Mouse (Mus musculus) MN1 (cell line): Measurements from ENCODE around the gene E130309D02Rik.
A peak's percentile ranks its signal among the peaks of the same experiment; 100 is the strongest.

Source experiments
- DNase-seq: peaks from one replicate; pipeline ENCODE4 v3.0.0-alpha.2; 2016; ENCODE audit warnings: low spot score

Gene E130309D02Rik

GRCm38 (mm10) chr5:143309916-143310315 is 5.2 kb downstream of the E130309D02Rik start:
- DNase-seq: no peak

GRCm38 (mm10) chr5:143308825-143309224 is 6.3 kb downstream of the E130309D02Rik start:
- no peak for DNase-seq

- no peak for DNase-seq
Observed at GRCm38 (mm10) chr5:143304251-143304650, 10.9 kb downstream of the E130309D02Rik start.

GRCm38 (mm10) chr5:143301296-143301695 is 13.9 kb downstream of the E130309D02Rik start:
- DNase-seq: no peak

GRCm38 (mm10) chr5:143299686-143300085 is 15.5 kb downstream of the E130309D02Rik start:
- no peak for DNase-seq

GRCm38 (mm10) chr5:143298391-143298790 is 16.8 kb downstream of the E130309D02Rik start:
- no peak for DNase-seq

GRCm38 (mm10) chr5:143297986-143298385 is 17.2 kb downstream of the E130309D02Rik start:
- DNase-seq: no peak

GRCm38 (mm10) chr5:143295330-143295729 is 19.8 kb downstream of the E130309D02Rik start:
- no peak for DNase-seq

- DNase-seq: no peak
Observed at GRCm38 (mm10) chr5:143294862-143295261, 20.3 kb downstream of the E130309D02Rik start.

- no peak for DNase-seq
Observed at GRCm38 (mm10) chr5:143293404-143293803, 21.8 kb downstream of the E130309D02Rik start, which contains the start of gene Zfp853. TSS of gene Zfp853 (minus strand) at chr5:143293623.

GRCm38 (mm10) chr5:143292879-143293278 is 22.3 kb downstream of the E130309D02Rik start:
- DNase-seq: no peak

- DNase-seq: no peak
Observed at GRCm38 (mm10) chr5:143289299-143289698, 25.9 kb downstream of the E130309D02Rik start.

- DNase-seq: no peak
Observed at GRCm38 (mm10) chr5:143288378-143288911, 26.7 kb downstream of the E130309D02Rik start.

- DNase-seq: no peak
Observed at GRCm38 (mm10) chr5:143287774-143288328, 27.3 kb downstream of the E130309D02Rik start.

- DNase-seq: no peak
Observed at GRCm38 (mm10) chr5:143284762-143285161, 30.4 kb downstream of the E130309D02Rik start.

GRCm38 (mm10) chr5:143279247-143279646 is 35.9 kb downstream of the E130309D02Rik start:
- DNase-seq: no peak

GRCm38 (mm10) chr5:143275761-143276160 is 39.4 kb downstream of the E130309D02Rik start:
- DNase-seq: no peak

- DNase-seq: no peak
Observed at GRCm38 (mm10) chr5:143272540-143273330, 42.4 kb downstream of the E130309D02Rik start.

GRCm38 (mm10) chr5:143272108-143272507 is 43.1 kb downstream of the E130309D02Rik start:
- DNase-seq: no peak

- no peak for DNase-seq
Observed at GRCm38 (mm10) chr5:143271642-143272041, 43.5 kb downstream of the E130309D02Rik start.

- peak; percentile 60 for DNase-seq
Observed at GRCm38 (mm10) chr5:143270151-143270519, 45.0 kb downstream of the E130309D02Rik start.

- DNase-seq: peak; percentile 88
Observed at GRCm38 (mm10) chr5:143269363-143270150, 45.6 kb downstream of the E130309D02Rik start, which contains the start of gene Zfp316. TSS of gene Zfp316 (minus strand) at chr5:143270022.
